Mouse (Mus musculus) ES-Bruce4 (cell line): ENCODE measurements around the gene Ddrgk1. TPM values are rescaled to one million over a fixed set of nuclear protein-coding genes. Genes with fewer than 3 reads are reported as not detected.

Source experiments
- H3K27ac ChIP-seq: 2 replicates; pipeline ENCODE4 v1.5.1; 2012; ENCODE audit warnings: low read length, inconsistent platforms; ENCODE audit not compliant: insufficient read depth
- H3K27me3 ChIP-seq: 2 replicates; pipeline ENCODE4 v1.6.1; 2012; ENCODE audit warnings: mild to moderate bottlenecking, low read length, inconsistent platforms; ENCODE audit not compliant: control insufficient read depth, poor library complexity, insufficient read depth, severe bottlenecking
- H3K36me3 ChIP-seq: 2 replicates; pipeline ENCODE4 v1.6.1; 2012; ENCODE audit warnings: inconsistent platforms, mild to moderate bottlenecking, low read length, moderate library complexity; ENCODE audit not compliant: control insufficient read depth, poor library complexity, insufficient read depth, severe bottlenecking
- H3K4me1 ChIP-seq: one replicate; pipeline ENCODE4 v1.8.1; 2011; ENCODE audit warnings: low read length; ENCODE audit not compliant: control insufficient read depth, insufficient read depth
- H3K4me3 ChIP-seq: 2 replicates; pipeline ENCODE4 v1.5.1; 2011; ENCODE audit warnings: low read depth, mild to moderate bottlenecking, low read length
- H3K9ac ChIP-seq: 2 replicates; pipeline ENCODE4 v1.6.1; 2012; ENCODE audit warnings: low read depth, mild to moderate bottlenecking, inconsistent platforms; ENCODE audit not compliant: poor library complexity, severe bottlenecking
- H3K9me3 ChIP-seq: replicated peaks from 2 replicates; pipeline ENCODE4 v1.6.1; 2012; ENCODE audit warnings: mild to moderate bottlenecking, low read length, inconsistent platforms; ENCODE audit not compliant: control insufficient read depth, poor library complexity, insufficient read depth, severe bottlenecking
- CTCF ChIP-seq: IDR thresholded peaks from one replicate; pipeline ENCODE4 v1.8.1; 2011; ENCODE audit warnings: low read depth, low read length
- EP300 ChIP-seq: IDR thresholded peaks from 2 replicates; pipeline ENCODE4 v1.6.1; 2011; ENCODE audit warnings: low read depth, low read length; ENCODE audit not compliant: insufficient read depth
- POLR2A ChIP-seq: IDR thresholded peaks from one replicate; pipeline ENCODE4 v1.8.1; 2011; ENCODE audit warnings: low read length; ENCODE audit not compliant: insufficient read depth
- polyA plus RNA-seq: library from polyadenylated mRNA; stranded (reverse); fragments of >200 nt; gene quantifications from 2 replicates; pipeline ENCODE4 v1.2.4, GENCODE M21; 2011; ENCODE audit warnings: low read depth; ENCODE audit not compliant: missing spikeins, insufficient read depth, insufficient read length

Ddrgk1 gene
- polyA plus RNA-seq, 1 experiment, result 39.3 TPM

DNA sequence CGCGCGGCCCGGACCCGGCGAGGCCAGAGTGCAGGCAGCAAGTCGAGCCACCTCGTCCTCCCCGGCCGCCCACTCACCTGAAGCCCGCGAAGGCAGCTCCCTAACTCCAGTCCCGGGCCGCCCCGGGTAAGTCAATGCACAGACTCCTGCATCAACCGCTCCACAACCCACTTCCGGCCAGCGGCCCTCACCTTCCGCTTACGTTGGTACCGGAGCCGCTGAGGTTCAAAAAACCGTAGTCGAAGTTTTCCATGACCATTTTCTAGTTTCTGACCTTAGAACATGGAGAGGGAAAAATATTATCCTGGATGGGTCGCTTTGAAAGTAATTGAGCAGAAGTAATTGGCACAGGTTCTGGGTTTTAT, 34.6 kb downstream of the Ddrgk1 start, which contains the start of the genes Fastkd5 and Ubox5:
TSS of gene Fastkd5 (minus strand) at position 189 of the 365 bp plus-strand sequence.
TSS of gene Ubox5 (minus strand) at position 200 of the 365 bp plus-strand sequence.
- H3K4me3 ChIP-seq, result peak within 1 kb of the TSS; percentile 87
- H3K27ac ChIP-seq, result peak within 1 kb of the TSS; percentile 0; the same call in 1 of the 2 replicates
- peaks cover 28% of the 10 kb centered on the region for H3K36me3 ChIP-seq
- peaks cover 9% of the 10 kb centered on the region for H3K4me1 ChIP-seq
- no peaks in the 10 kb centered on the region for H3K9me3 ChIP-seq
- TF ChIP-seq POLR2A (no peak), EP300 (no peak), CTCF (no peak)
- no peaks in the 10 kb centered on the region for H3K27me3 ChIP-seq
- peak within 1 kb of the TSS; percentile 79 for H3K9ac ChIP-seq

GRCm38 (mm10) chr2:130629080-130629838, 35.2 kb downstream of the Ddrgk1 start:
- TF ChIP-seq POLR2A (no peak), CTCF (no peak), EP300 (no peak)
- peaks cover 30% of the 10 kb centered on the region for H3K36me3 ChIP-seq
- H3K4me1 ChIP-seq, result peaks cover 9% of the 10 kb centered on the region
- no peaks in the 10 kb centered on the region for H3K9me3 ChIP-seq
- peak overlapping the region; percentile 87 for H3K4me3 ChIP-seq
- H3K27me3 ChIP-seq, result no peaks in the 10 kb centered on the region
- peak overlapping the region; percentile 0; the same call in 1 of the 2 replicates for H3K27ac ChIP-seq
- H3K9ac ChIP-seq, result peak overlapping the region; percentile 79

DNA sequence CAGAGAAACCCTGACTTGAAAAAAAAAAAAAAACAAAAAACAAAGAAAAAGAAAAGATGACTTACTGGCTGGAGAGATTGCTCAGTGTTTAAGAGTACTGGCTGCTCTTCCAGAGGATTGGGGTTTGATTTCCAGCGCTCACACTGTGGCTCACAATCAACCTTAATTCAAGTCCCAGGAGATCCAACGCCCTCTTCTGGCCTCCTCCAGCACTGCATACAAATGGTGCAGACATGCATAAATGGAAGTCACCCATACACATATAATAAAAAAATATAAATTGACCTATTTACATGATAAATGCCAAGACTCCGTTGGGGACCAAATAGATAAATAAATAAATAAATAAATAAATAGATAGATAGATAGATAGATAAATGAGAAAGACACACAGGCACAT, 36.0 kb downstream of the Ddrgk1 start:
- Histone ChIP-seq H3K27ac (no peak overlapping the region), H3K4me3 (peak overlapping the region; percentile 87; the same call in 1 of the 2 replicates), H3K9me3 (no peaks in the 10 kb centered on the region), H3K4me1 (peaks cover 3% of the 10 kb centered on the region), H3K27me3 (no peaks in the 10 kb centered on the region), H3K9ac (peak overlapping the region; percentile 79), H3K36me3 (peaks cover 35% of the 10 kb centered on the region)
- no peak for TF ChIP-seq EP300
- TF ChIP-seq CTCF, result peak; percentile 43

- Histone ChIP-seq H3K36me3 (peaks cover 51% of the 10 kb centered on the region), H3K9ac (no peak overlapping the region), H3K27me3 (no peaks in the 10 kb centered on the region), H3K4me1 (no peaks in the 10 kb centered on the region), H3K4me3 (no peak overlapping the region), H3K9me3 (no peaks in the 10 kb centered on the region), H3K27ac (no peak overlapping the region)
- TF ChIP-seq EP300 (no peak), POLR2A (no peak), CTCF (no peak)
Measured at GRCm38 (mm10) chr2:130618972-130619371, 45.5 kb downstream of the Ddrgk1 start.

GRCm38 (mm10) chr2:130613091-130613490, 51.4 kb downstream of the Ddrgk1 start:
- H3K27me3 ChIP-seq, result no peaks in the 10 kb centered on the region
- peaks cover 28% of the 10 kb centered on the region for H3K36me3 ChIP-seq
- no peak overlapping the region for H3K27ac ChIP-seq
- H3K9ac ChIP-seq, result no peak overlapping the region
- H3K4me3 ChIP-seq, result no peak overlapping the region
- H3K4me1 ChIP-seq, result no peaks in the 10 kb centered on the region
- TF ChIP-seq POLR2A (no peak), CTCF (peak; percentile 69), EP300 (no peak)
- H3K9me3 ChIP-seq, result no peaks in the 10 kb centered on the region

Other genes with a start within 250 kb of the Ddrgk1 start
- 119 and 121 TPM in 2 replicates for gene Vps16, start 240.3 kb downstream of the Ddrgk1 start, polyA plus RNA-seq
- 16.3 and 18.4 TPM in 2 replicates for gene Pced1a, start 240.0 kb downstream of the Ddrgk1 start, polyA plus RNA-seq
- 72.8 and 77.6 TPM in 2 replicates for gene Ptpra, start 214.4 kb downstream of the Ddrgk1 start, polyA plus RNA-seq
- gene Mrps26, start 100.9 kb downstream of the Ddrgk1 start, polyA plus RNA-seq, result 13.3 and 17.0 TPM in 2 replicates
- gene Oxt, start 88.5 kb downstream of the Ddrgk1 start, polyA plus RNA-seq, result not detected in 2 replicates
- gene Avp, start 82.1 kb downstream of the Ddrgk1 start, polyA plus RNA-seq, result not detected in 2 replicates
- 21.5 and 22.5 TPM in 2 replicates for gene Fastkd5, start 34.6 kb downstream of the Ddrgk1 start, polyA plus RNA-seq
- gene Ubox5, start 34.6 kb downstream of the Ddrgk1 start, polyA plus RNA-seq, result 10.4 and 11.6 TPM in 2 replicates
- gene Lzts3, start 21.9 kb downstream of the Ddrgk1 start, polyA plus RNA-seq, result 2.4 and 2.8 TPM in 2 replicates
- 137 and 139 TPM in 2 replicates for gene Itpa, start 3.0 kb upstream of the Ddrgk1 start, polyA plus RNA-seq
- gene Slc4a11, start 32.9 kb upstream of the Ddrgk1 start, polyA plus RNA-seq, result 27.1 and 29.9 TPM in 2 replicates
- gene 4930402H24Rik, start 241.7 kb upstream of the Ddrgk1 start, polyA plus RNA-seq, result 18.0 and 26.2 TPM in 2 replicates
- 9.8 and 11.1 TPM in 2 replicates for gene Atrn, start 241.8 kb upstream of the Ddrgk1 start, polyA plus RNA-seq